Mouse (Mus musculus) bone marrow, adult 2 months (tissue): ENCODE results near the gene Def8.

Experiments
- CTCF ChIP-seq: fragments of 200-500 bp; IDR thresholded peaks from 2 replicates; pipeline ENCODE4 v1.5.1; 2011; ENCODE audit warnings: low read length, control low read depth; ENCODE audit not compliant: control insufficient read depth, insufficient read depth
- POLR2A ChIP-seq: fragments of 200-500 bp; IDR thresholded peaks from 2 replicates; pipeline ENCODE4 v1.6.1; 2011; ENCODE audit warnings: low read depth, mild to moderate bottlenecking, control low read depth, low read length, borderline replicate concordance; ENCODE audit not compliant: control insufficient read depth

- TF ChIP-seq CTCF: no peak
- TF ChIP-seq POLR2A: no peak
Observed at GRCm38 (mm10) chr8:123503801-123504467, 80.6 kb downstream of the Def8 start.
